Mouse (Mus musculus): ENCODE data around the gene Lgr5.

Gene Lgr5

DNA sequence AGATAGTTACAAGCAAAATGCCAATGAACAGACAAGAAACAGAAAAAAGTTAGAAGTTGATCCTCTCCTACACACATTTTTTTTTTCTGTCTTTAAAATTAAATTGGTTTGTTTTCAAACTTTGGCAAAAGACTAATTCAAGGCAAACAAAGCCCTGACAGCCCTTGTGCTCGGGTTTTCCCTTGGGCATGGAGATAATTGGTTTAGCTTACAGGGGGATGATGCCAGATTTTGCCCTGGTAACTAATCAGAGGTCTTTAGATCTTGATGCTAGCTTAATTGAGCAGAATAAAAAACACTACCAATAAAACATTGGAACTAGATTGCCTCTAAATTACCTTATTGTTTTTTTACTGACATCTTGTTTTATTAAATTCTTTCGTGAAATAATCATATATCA, 162.2 kb downstream of the Lgr5 start:
- DNase-seq (ENCODE audit: low spot score): no peak

DNA sequence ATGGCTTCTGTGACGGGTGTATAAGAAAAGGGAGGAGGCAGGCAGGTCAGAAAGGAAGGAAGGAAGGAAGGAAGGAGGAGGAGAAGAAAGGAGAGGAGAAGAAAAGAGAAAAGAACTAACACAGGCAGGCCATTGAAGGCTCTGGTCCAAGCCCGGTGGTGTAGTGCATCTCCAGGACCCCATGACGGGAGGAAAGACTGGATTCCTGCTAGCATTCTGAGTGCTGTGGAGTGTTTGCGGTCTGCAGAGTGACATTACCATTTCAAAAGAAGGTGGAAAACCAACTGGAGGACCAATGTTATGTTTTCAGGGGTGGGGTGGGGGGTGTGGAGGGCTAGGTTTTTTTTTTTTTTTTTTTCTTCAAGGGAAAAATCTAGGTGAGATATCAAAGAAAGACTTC, 165.6 kb downstream of the Lgr5 start:
- no peak for DNase-seq (ENCODE audit: low spot score)

DNA sequence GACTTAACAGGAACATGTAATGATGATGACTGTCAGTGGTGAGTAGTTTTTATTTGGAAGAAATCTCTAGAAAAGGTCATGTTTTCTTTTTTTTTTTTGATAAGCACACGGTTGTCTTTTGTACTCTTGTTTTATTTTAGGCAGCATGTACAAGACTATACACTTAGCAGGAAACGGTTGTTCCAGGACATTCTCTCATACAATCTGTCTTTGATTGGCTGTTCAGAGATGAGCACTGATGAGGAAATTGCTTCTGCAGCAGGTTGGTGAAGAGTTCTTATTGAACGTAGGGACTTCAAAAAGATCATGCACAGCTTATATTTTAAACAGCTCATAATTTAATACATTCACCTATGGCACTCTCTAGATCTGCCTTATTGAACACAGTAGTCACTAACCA, 173.5 kb downstream of the Lgr5 start:
- DNase-seq (ENCODE audit: low spot score): no peak

DNA sequence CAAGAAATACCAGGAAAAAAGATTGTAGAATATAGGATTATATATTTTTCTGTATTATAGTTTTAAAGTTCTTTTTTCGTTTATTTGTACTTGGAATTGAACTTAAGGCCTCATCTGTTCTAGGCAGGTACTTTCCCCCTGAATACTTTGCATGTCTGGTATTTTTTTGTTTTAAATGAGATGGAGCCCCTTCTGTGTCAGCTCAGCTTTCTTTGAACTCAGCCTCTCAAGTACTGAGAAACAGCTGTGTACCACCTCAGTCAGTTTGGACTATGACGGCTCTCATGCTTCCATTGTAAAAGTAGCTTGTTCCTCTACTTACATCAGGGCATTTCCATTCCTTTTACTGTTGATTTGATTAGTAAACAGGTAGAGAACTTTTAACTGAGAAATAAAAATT, 174.1 kb downstream of the Lgr5 start:
- no peak for DNase-seq (ENCODE audit: low spot score)

DNA sequence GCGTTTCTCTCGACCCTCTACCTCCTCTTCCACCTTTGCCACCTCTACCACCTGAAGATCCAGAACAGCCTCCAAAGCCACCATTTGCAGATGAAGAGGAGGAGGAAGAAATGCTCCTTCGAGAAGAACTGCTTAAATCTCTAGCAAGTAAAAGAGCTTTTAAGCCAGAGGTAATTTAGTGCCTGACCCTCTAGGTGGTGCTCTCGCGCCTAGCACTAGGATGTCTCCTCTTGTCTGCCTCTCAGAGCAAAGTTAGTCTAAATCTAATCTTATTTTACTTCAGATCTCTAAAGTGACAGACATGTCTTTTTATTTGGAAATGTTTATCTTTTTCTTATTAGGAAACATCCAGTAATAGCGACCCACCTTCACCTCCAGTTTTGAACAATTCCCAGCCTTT, 181.2 kb downstream of the Lgr5 start:
- DNase-seq (ENCODE audit: low spot score): peak; percentile 33

Data from ovary, postnatal 36 days (tissue).